Mouse (Mus musculus): ENCODE results near the gene Spg20. TPM values are rescaled to one million over a fixed set of nuclear protein-coding genes. Genes with fewer than 3 reads are reported as not detected.
A peak's percentile ranks its signal among the peaks of the same experiment; 100 is the strongest.

Spg20 gene
- polyA plus RNA-seq, 2 experiments: 53.2 to 81.1 TPM

- Histone ChIP-seq H3K9ac (ENCODE audit: low read depth, low read length, severe bottlenecking) (no peak overlapping the region), H3K36me3 (ENCODE audit: control insufficient read depth, insufficient read depth, low read length) (no peaks in the 10 kb centered on the region), H3K4me1 (ENCODE audit: control insufficient read depth, insufficient read depth, low read length) (no peaks in the 10 kb centered on the region), H3K4me2 (replicated peaks; ENCODE audit: low read depth, low read length, severe bottlenecking) (no peak overlapping the region), H3K9me3 (ENCODE audit: control insufficient read depth, low read length) (no peaks in the 10 kb centered on the region), H3K27ac (replicated peaks; ENCODE audit: low read depth, low read length) (no peak overlapping the region), H3K27me3 (ENCODE audit: control insufficient read depth, insufficient read depth, low read length) (no peaks in the 10 kb centered on the region), H3K4me3 (replicated peaks; ENCODE audit: low read length) (no peak overlapping the region)
- DNase-seq (ENCODE audit: low spot score) (no peak), ATAC-seq (ENCODE audit: low FRiP score, low read depth) (no peak)
- TF ChIP-seq POLR2A (IDR thresholded peaks at IDR 0.05; ENCODE audit: borderline replicate concordance, extremely low read depth, insufficient read depth, insufficient read length): no peak
- WGBS: 78% methylated on average over 6 of the region's 6 CpGs
Measured at GRCm38 (mm10) chr3:55146441-55146840, 34.5 kb downstream of the Spg20 start.

DNA sequence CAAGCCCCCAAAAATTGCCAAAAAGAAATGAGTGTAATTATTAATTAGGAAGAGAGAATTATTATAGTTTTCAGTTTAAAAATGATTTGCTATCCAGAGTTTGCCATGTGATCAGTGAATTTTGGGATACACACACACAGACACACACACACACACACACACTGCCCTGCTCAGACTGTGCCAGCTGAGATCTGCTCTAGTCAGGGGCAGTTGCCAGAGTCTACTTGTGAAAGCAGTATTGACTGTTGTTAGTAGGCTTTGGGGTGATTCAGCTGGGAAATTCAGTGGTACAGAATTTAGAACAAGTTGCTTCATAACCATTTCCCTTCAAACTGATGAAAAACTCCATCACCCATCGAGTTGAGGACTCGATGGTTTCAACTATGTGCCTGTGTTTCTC lies 35.2 kb downstream of the Spg20 start:
- Histone ChIP-seq H3K27ac (replicated peaks; ENCODE audit: low read depth, low read length) (no peak overlapping the region), H3K9me3 (ENCODE audit: control insufficient read depth, low read length) (no peaks in the 10 kb centered on the region), H3K36me3 (ENCODE audit: control insufficient read depth, insufficient read depth, low read length) (no peaks in the 10 kb centered on the region), H3K4me2 (replicated peaks; ENCODE audit: low read depth, low read length, severe bottlenecking) (no peak overlapping the region), H3K4me3 (replicated peaks; ENCODE audit: low read length) (no peak overlapping the region), H3K4me1 (ENCODE audit: control insufficient read depth, insufficient read depth, low read length) (peaks cover 3% of the 10 kb centered on the region; the same call in 1 of the 2 replicates), H3K27me3 (ENCODE audit: control insufficient read depth, insufficient read depth, low read length) (no peaks in the 10 kb centered on the region), H3K9ac (ENCODE audit: low read depth, low read length, severe bottlenecking) (no peak overlapping the region)
- ATAC-seq (ENCODE audit: low FRiP score, low read depth) (no peak), DNase-seq (ENCODE audit: low spot score) (no peak)
- no peak for TF ChIP-seq POLR2A (IDR thresholded peaks at IDR 0.05; ENCODE audit: borderline replicate concordance, extremely low read depth, insufficient read depth, insufficient read length)
- 100% methylated on average over 2 of the region's 2 CpGs for WGBS

DNA sequence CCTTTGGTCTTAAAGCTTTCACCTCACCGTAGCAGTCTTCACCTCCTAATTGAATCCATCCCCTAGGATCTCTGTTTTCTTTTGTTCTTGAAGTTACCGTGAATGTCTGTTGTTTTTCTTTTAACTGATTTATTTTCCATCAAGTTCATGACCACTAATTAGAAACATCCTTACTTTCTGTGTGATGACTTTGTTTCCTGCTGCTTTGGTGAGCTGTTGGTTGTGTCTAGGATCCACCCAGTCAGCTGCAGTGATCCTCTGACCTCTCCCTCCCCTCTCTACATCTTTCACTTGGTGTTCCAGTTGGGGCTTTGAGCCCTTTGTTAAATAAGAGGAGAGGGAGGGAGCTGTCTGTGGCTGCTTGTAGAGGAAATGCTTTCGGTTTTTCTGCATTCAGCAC lies 36.2 kb downstream of the Spg20 start:
- H3K4me2 ChIP-seq (replicated peaks; ENCODE audit: low read depth, low read length, severe bottlenecking): no peak overlapping the region
- no peak for TF ChIP-seq POLR2A (IDR thresholded peaks at IDR 0.05; ENCODE audit: borderline replicate concordance, extremely low read depth, insufficient read depth, insufficient read length)
- ATAC-seq (ENCODE audit: low FRiP score, low read depth) (no peak), DNase-seq (ENCODE audit: low spot score) (peak; percentile 3)
- H3K9ac ChIP-seq (ENCODE audit: low read depth, low read length, severe bottlenecking): no peak overlapping the region
- 14% methylated on average over 3 of the region's 3 CpGs for WGBS
- no peak overlapping the region for H3K27ac ChIP-seq (replicated peaks; ENCODE audit: low read depth, low read length)
- no peaks in the 10 kb centered on the region for H3K27me3 ChIP-seq (ENCODE audit: control insufficient read depth, insufficient read depth, low read length)
- peaks cover 3% of the 10 kb centered on the region; the same call in 1 of the 2 replicates for H3K4me1 ChIP-seq (ENCODE audit: control insufficient read depth, insufficient read depth, low read length)
- no peaks in the 10 kb centered on the region for H3K9me3 ChIP-seq (ENCODE audit: control insufficient read depth, low read length)
- H3K36me3 ChIP-seq (ENCODE audit: control insufficient read depth, insufficient read depth, low read length): no peaks in the 10 kb centered on the region
- H3K4me3 ChIP-seq (replicated peaks; ENCODE audit: low read length): no peak overlapping the region

DNA sequence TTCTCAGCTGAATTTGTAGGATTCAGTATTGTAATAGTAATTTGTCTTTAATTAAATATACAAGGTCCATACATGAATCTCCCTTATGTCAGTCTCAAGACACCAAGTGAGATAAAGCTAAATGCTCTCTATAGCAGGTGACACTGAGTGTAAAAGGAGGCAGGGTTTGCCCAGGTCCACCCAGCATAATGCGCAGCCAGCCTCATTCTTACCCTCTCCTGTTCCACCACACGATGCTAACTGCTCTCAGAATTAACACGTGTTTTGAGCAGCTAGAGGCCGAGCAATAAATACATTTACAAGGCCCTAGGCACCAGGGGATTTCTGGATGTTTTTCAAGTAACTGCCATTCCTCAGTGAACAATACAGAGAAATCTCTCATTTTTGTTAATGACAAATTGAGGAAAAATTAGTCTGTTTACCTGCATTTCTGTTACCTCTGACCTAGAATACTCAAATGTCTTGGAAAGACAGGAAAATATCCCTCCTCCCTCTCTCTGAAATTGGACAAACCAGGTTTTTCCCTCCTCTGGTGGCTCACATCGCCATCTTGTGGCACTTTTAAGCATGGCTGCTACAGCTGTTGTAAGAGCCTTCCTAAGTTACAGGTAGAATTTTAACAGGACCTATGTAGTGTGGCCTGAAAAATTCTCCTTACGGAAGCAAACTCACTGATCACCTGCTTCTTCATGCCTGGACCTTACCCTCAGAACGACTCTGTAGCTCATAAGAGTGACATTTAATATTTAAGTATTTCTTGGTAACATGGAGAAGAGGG lies 39.9 kb downstream of the Spg20 start:
- DNase-seq (ENCODE audit: low spot score) (peak; percentile 68), ATAC-seq (ENCODE audit: low FRiP score, low read depth) (peak; percentile 74; the same call in 1 of the 2 replicates)
- no peak overlapping the region for H3K4me3 ChIP-seq (replicated peaks; ENCODE audit: low read length)
- no peak for TF ChIP-seq POLR2A (IDR thresholded peaks at IDR 0.05; ENCODE audit: borderline replicate concordance, extremely low read depth, insufficient read depth, insufficient read length)
- WGBS: 16% methylated on average over 7 of the region's 7 CpGs
- H3K36me3 ChIP-seq (ENCODE audit: control insufficient read depth, insufficient read depth, low read length): no peaks in the 10 kb centered on the region
- H3K9me3 ChIP-seq (ENCODE audit: control insufficient read depth, low read length): no peaks in the 10 kb centered on the region
- H3K27ac ChIP-seq (replicated peaks; ENCODE audit: low read depth, low read length): no peak overlapping the region
- H3K4me2 ChIP-seq (replicated peaks; ENCODE audit: low read depth, low read length, severe bottlenecking): no peak overlapping the region
- H3K9ac ChIP-seq (ENCODE audit: low read depth, low read length, severe bottlenecking): no peak overlapping the region
- no peaks in the 10 kb centered on the region for H3K27me3 ChIP-seq (ENCODE audit: control insufficient read depth, insufficient read depth, low read length)
- peaks cover 3% of the 10 kb centered on the region; the same call in 1 of the 2 replicates for H3K4me1 ChIP-seq (ENCODE audit: control insufficient read depth, insufficient read depth, low read length)

DNA sequence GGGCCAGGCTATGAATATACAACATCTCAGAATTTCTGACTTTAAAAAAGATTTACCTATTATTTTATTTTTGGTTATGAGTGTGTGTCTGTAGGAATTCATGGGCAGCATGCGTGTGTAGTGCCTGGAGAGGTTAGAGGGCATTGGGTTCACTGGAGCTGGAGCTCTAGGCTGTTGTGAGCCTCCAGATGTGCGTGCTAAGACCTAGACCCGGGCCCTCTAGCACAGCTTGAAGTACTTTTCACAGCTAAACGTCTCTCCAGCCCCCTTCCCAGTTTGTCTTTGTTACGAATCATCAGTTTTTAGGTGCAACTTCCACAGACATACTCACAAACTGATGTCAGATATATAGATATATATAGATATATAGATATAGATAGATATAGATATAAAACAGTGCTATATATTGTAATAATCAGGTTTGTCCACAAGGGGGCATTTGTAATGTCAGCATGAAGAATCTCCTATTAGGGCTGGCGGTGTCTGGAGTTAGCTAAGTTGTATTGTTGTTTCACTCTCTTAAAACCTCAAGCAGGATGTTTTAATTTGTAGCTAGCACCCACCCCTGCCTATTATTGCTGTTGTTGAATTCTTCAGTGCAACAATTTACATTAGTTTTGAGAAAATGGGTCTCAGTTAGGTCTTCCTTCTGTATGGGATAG lies 40.9 kb downstream of the Spg20 start:
- no peak overlapping the region for H3K9ac ChIP-seq (ENCODE audit: low read depth, low read length, severe bottlenecking)

More for the DNA sequence above, 40.9 kb downstream of the Spg20 start:
- H3K4me1 ChIP-seq (ENCODE audit: control insufficient read depth, insufficient read depth, low read length): peaks cover 3% of the 10 kb centered on the region; the same call in 1 of the 2 replicates
- no peak for ATAC-seq (ENCODE audit: low FRiP score, low read depth)
- no peaks in the 10 kb centered on the region for H3K9me3 ChIP-seq (ENCODE audit: control insufficient read depth, low read length)
- no peak overlapping the region for H3K4me3 ChIP-seq (replicated peaks; ENCODE audit: low read length)
- TF ChIP-seq POLR2A (IDR thresholded peaks at IDR 0.05; ENCODE audit: borderline replicate concordance, extremely low read depth, insufficient read depth, insufficient read length): no peak
- no peaks in the 10 kb centered on the region for H3K27me3 ChIP-seq (ENCODE audit: control insufficient read depth, insufficient read depth, low read length)
- no peak overlapping the region for H3K27ac ChIP-seq (replicated peaks; ENCODE audit: low read depth, low read length)
- H3K4me2 ChIP-seq (replicated peaks; ENCODE audit: low read depth, low read length, severe bottlenecking): no peak overlapping the region
- DNase-seq (ENCODE audit: low spot score): peak; percentile 85
- no peaks in the 10 kb centered on the region for H3K36me3 ChIP-seq (ENCODE audit: control insufficient read depth, insufficient read depth, low read length)
- WGBS: 62% methylated on average over 6 of the region's 6 CpGs

Data from limb, embryonic 14.5 days (tissue).